Mouse (Mus musculus): ENCODE results near the gene Cic. TPM values are rescaled to one million over a fixed set of nuclear protein-coding genes. Genes with fewer than 3 reads are reported as not detected.

Gene Cic
- polyA plus RNA-seq, 1 experiment: 251 TPM

GRCm38 (mm10) chr7:25274996-25275395 lies 7.5 kb downstream of the Cic start:
- TF ChIP-seq POLR2A (IDR thresholded peaks at IDR 0.05; ENCODE audit: borderline replicate concordance, low read depth, low read length) (no peak), CTCF (IDR thresholded peaks at IDR 0.05; ENCODE audit: low read depth, low read length) (no peak)
- no peak overlapping the region for H3K4me3 ChIP-seq (ENCODE audit: insufficient read depth, low read length)
- H3K27ac ChIP-seq (ENCODE audit: insufficient read depth, low read depth, low read length): no peak overlapping the region
- peaks cover 36% of the 10 kb centered on the region for H3K4me1 ChIP-seq (ENCODE audit: control insufficient read depth, insufficient read depth, low read length)

- Histone ChIP-seq H3K27ac (ENCODE audit: insufficient read depth, low read depth, low read length) (no peak overlapping the region), H3K4me3 (ENCODE audit: insufficient read depth, low read length) (no peak overlapping the region), H3K4me1 (ENCODE audit: control insufficient read depth, insufficient read depth, low read length) (peaks cover 36% of the 10 kb centered on the region)
- TF ChIP-seq CTCF (IDR thresholded peaks at IDR 0.05; ENCODE audit: low read depth, low read length) (no peak), POLR2A (IDR thresholded peaks at IDR 0.05; ENCODE audit: borderline replicate concordance, low read depth, low read length) (no peak)
Observed at GRCm38 (mm10) chr7:25275555-25276298, 8.2 kb downstream of the Cic start.

DNA sequence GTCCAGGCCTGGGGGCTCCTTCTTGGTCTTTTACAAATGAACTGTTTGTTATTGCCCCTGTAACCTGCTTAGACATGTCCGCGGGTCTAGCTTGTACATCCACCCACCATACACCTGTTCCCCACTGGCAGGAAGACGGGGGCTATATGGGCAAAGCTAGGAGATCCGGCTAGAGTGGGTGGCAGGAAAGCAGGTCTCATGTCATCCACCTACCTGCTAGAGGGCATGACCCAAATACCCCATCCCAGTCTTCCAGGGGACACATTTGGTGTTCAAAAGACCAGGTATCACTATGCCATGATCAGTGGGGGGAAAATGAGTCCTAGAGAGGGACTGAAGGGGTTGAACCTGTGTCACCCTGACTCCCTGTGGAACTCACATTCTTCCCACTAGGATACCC lies 9.9 kb downstream of the Cic start:
- Histone ChIP-seq H3K4me1 (ENCODE audit: control insufficient read depth, insufficient read depth, low read length) (peaks cover 45% of the 10 kb centered on the region), H3K4me3 (ENCODE audit: insufficient read depth, low read length) (peak overlapping the region; percentile 75), H3K27ac (ENCODE audit: insufficient read depth, low read depth, low read length) (peak overlapping the region; percentile 99)
- TF ChIP-seq CTCF (IDR thresholded peaks at IDR 0.05; ENCODE audit: low read depth, low read length) (no peak), POLR2A (IDR thresholded peaks at IDR 0.05; ENCODE audit: borderline replicate concordance, low read depth, low read length) (no peak)

DNA sequence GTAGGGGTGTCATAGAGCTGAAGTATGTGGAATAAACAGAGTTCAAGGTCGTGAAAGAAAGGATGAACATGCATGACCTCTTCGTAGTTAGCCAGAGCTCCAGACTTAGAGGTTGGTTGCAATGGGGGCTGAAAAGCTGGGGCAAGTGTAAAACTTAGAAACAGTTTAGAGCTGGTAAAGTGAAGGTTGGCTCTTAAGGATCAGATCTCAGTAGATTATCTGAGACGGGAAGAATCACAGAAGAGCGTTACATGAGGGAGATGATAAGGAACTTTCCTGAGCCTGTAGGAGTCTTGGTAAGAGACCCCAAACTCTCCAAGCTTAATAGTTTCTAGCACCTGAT lies 10.5 kb downstream of the Cic start:
- Histone ChIP-seq H3K27ac (ENCODE audit: insufficient read depth, low read depth, low read length) (peak overlapping the region; percentile 99), H3K4me3 (ENCODE audit: insufficient read depth, low read length) (peak overlapping the region; percentile 75), H3K4me1 (ENCODE audit: control insufficient read depth, insufficient read depth, low read length) (peaks cover 45% of the 10 kb centered on the region)
- TF ChIP-seq CTCF (IDR thresholded peaks at IDR 0.05; ENCODE audit: low read depth, low read length) (no peak), POLR2A (IDR thresholded peaks at IDR 0.05; ENCODE audit: borderline replicate concordance, low read depth, low read length) (no peak)

DNA sequence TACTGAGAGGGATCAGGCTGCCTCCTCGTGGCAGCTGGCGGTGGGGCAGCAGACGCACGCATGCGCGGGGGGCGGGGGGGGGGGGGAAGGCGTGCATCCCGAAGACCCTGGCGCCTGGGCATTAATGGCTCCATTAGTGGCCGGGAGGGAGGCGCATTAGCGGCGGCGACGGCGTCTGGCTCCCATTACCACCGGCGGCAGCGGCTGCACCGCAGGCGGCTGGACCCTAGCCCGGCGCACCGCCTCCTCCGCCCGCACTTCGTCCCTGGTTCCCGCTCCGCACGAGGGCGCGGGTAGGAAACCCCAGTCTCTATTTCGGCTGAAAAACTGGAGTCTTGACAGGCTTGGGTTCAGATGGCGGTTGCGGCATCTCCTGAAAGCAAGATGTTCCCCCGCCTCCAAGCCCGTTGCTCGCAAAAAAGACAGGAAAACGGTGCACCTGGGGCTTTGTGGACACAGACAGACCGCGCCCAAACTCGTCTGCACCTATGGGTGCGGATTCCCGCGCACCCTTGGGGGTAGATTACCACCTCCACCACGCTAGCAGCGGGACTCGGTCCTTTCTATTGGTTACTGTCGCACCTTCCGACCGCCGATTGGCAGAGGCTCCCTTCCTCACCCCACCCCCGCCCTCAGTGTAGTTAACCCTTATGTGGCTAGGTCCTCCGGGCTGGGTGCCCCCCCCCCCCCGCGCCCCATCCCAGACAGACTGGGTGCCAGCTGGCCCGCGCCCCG lies 11.0 kb downstream of the Cic start:
- Histone ChIP-seq H3K4me1 (ENCODE audit: control insufficient read depth, insufficient read depth, low read length) (peaks cover 45% of the 10 kb centered on the region), H3K4me3 (ENCODE audit: insufficient read depth, low read length) (peak overlapping the region; percentile 75), H3K27ac (ENCODE audit: insufficient read depth, low read depth, low read length) (peak overlapping the region; percentile 99)
- no peak for TF ChIP-seq CTCF (IDR thresholded peaks at IDR 0.05; ENCODE audit: low read depth, low read length)
- TF ChIP-seq POLR2A (IDR thresholded peaks at IDR 0.05; ENCODE audit: borderline replicate concordance, low read depth, low read length): no peak

- TF ChIP-seq POLR2A (IDR thresholded peaks at IDR 0.05; ENCODE audit: borderline replicate concordance, low read depth, low read length) (no peak), CTCF (IDR thresholded peaks at IDR 0.05; ENCODE audit: low read depth, low read length) (no peak)
- Histone ChIP-seq H3K4me3 (ENCODE audit: insufficient read depth, low read length) (peak overlapping the region; percentile 75), H3K27ac (ENCODE audit: insufficient read depth, low read depth, low read length) (peak overlapping the region; percentile 99), H3K4me1 (ENCODE audit: control insufficient read depth, insufficient read depth, low read length) (peaks cover 45% of the 10 kb centered on the region)
Observed at GRCm38 (mm10) chr7:25279076-25279860, 11.8 kb downstream of the Cic start.

- peak overlapping the region; percentile 75 for H3K4me3 ChIP-seq (ENCODE audit: insufficient read depth, low read length)
- H3K27ac ChIP-seq (ENCODE audit: insufficient read depth, low read depth, low read length): peak overlapping the region; percentile 99
- no peak; the same call in 1 of the 2 replicates for TF ChIP-seq POLR2A (IDR thresholded peaks at IDR 0.05; ENCODE audit: borderline replicate concordance, low read depth, low read length)
- TF ChIP-seq CTCF (IDR thresholded peaks at IDR 0.05; ENCODE audit: low read depth, low read length): no peak
- peaks cover 45% of the 10 kb centered on the region for H3K4me1 ChIP-seq (ENCODE audit: control insufficient read depth, insufficient read depth, low read length)
Observed at GRCm38 (mm10) chr7:25279861-25280791, 12.6 kb downstream of the Cic start.

DNA sequence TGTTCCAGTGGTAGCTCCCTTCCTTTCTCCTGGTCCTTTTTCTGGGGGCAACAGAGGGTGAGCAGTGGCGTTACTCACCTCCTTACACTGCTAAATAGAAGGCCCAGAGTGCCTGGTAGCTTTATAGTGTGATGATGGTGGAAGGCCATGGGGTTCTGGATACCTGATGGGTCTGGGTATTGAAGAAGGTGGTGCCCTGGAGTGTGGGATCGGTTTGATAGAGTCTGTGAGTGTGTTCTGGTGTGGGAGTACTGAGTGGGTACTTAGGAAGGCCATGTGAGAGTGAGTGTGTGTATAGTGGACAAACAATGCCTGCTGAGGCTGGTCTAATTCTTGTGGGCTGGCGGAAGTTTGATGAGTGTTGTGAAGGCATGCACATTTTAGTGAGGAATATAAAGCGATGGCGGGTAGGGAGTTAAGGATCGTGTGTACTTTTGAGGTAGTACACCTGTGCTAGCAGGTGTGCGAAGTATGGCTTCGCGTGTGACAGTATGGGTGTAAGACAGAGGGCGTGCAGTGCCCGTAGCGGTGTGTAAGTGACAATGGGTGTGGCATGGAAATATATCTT lies 13.7 kb downstream of the Cic start:
- peak overlapping the region; percentile 75 for H3K4me3 ChIP-seq (ENCODE audit: insufficient read depth, low read length)
- TF ChIP-seq POLR2A (IDR thresholded peaks at IDR 0.05; ENCODE audit: borderline replicate concordance, low read depth, low read length): no peak
- TF ChIP-seq CTCF (IDR thresholded peaks at IDR 0.05; ENCODE audit: low read depth, low read length): no peak
- H3K27ac ChIP-seq (ENCODE audit: insufficient read depth, low read depth, low read length): peak overlapping the region; percentile 99
- H3K4me1 ChIP-seq (ENCODE audit: control insufficient read depth, insufficient read depth, low read length): peaks cover 37% of the 10 kb centered on the region

All from bone marrow macrophage, adult 2 months (primary cell).